In genomic region chrX:38455474-38455873, GRCm38 (mm10) we compare ENCODE assay signal across 8 mouse cellular contexts. TPM values are rescaled to one million over a fixed set of nuclear protein-coding genes. Genes with fewer than 3 reads are reported as not detected.
DNase-seq lines count a peak whose midpoint lies in the region; ATAC-seq and TF ChIP-seq lines count a peak whose summit lies in the region.

No protein-coding gene starts in this region.

- H3K9me3 ChIP-seq in lung, embryonic 15.5 days, result no peaks in the 10 kb centered on the region
- H3K9me3 ChIP-seq in limb, embryonic 13.5 days, result no peaks in the 10 kb centered on the region

- ATAC-seq in lung, embryonic 15.5 days (ENCODE audit: borderline replicate concordance, extremely low read depth, low FRiP score, low TSS enrichment), result peak; percentile 7; the same call in 1 of the 2 replicates
- 0 out of 2 replicates have a peak, but pooled peaks have one; percentile 37 for ATAC-seq in limb, embryonic 13.5 days (ENCODE audit: low FRiP score, low read depth)

- WGBS in lung, embryonic 15.5 days, result 9% methylated on average over 7 of the region's 7 CpGs
- 22% methylated on average over 7 of the region's 7 CpGs for WGBS in limb, embryonic 13.5 days
- 21% methylated on average over 7 of the region's 7 CpGs for WGBS in olfactory bulb, adult 2 months

- no peak for TF ChIP-seq CTCF in embryonic fibroblast, embryonic 13.5 days (IDR thresholded peaks at IDR 0.05; ENCODE audit: borderline replicate concordance, insufficient read depth, low read length)
- TF ChIP-seq CTCF in olfactory bulb, adult 2 months (IDR thresholded peaks at IDR 0.05; ENCODE audit: insufficient read depth, low read depth, low read length), result no peak

- peaks cover 7% of the 10 kb centered on the region; the same call in 1 of the 2 replicates for H3K36me3 ChIP-seq in lung, embryonic 15.5 days
- peaks cover 13% of the 10 kb centered on the region; the same call in 1 of the 2 replicates for H3K36me3 ChIP-seq in limb, embryonic 13.5 days

- peak overlapping the region; percentile 85 for H3K27ac ChIP-seq in lung, embryonic 15.5 days
- H3K27ac ChIP-seq in embryonic fibroblast, embryonic 13.5 days (ENCODE audit: insufficient read depth, low read length), result no peak overlapping the region; the same call in 1 of the 2 replicates
- H3K27ac ChIP-seq in limb, embryonic 13.5 days, result no peak overlapping the region
- no peak overlapping the region for H3K27ac ChIP-seq in olfactory bulb, adult 2 months (ENCODE audit: insufficient read depth, low read depth, low read length)

- H3K27me3 ChIP-seq in lung, embryonic 15.5 days, result no peaks in the 10 kb centered on the region
- H3K27me3 ChIP-seq in limb, embryonic 13.5 days, result no peaks in the 10 kb centered on the region

- H3K4me3 ChIP-seq in lung, embryonic 15.5 days, result peak overlapping the region; percentile 58
- peak overlapping the region; percentile 87 for H3K4me3 ChIP-seq in embryonic fibroblast, embryonic 13.5 days (ENCODE audit: insufficient read depth, low read length)
- H3K4me3 ChIP-seq in limb, embryonic 13.5 days, result peak overlapping the region; percentile 60
- H3K4me3 ChIP-seq in olfactory bulb, adult 2 months (ENCODE audit: insufficient read depth, low read depth, low read length), result peak overlapping the region; percentile 51

- no peak for TF ChIP-seq POLR2A in embryonic fibroblast, embryonic 13.5 days (IDR thresholded peaks at IDR 0.05; ENCODE audit: low read depth, low read length)
- no peak for TF ChIP-seq POLR2A in olfactory bulb, adult 2 months (IDR thresholded peaks at IDR 0.05; ENCODE audit: insufficient read depth, low read depth, low read length)

- no peaks in the 10 kb centered on the region for H3K4me1 ChIP-seq in lung, embryonic 15.5 days
- peaks cover 2% of the 10 kb centered on the region for H3K4me1 ChIP-seq in embryonic fibroblast, embryonic 13.5 days (ENCODE audit: control insufficient read depth, insufficient read depth, low read length)
- H3K4me1 ChIP-seq in limb, embryonic 13.5 days, result peaks cover 5% of the 10 kb centered on the region; the same call in 1 of the 2 replicates
- no peaks in the 10 kb centered on the region for H3K4me1 ChIP-seq in olfactory bulb, adult 2 months (ENCODE audit: control insufficient read depth, insufficient read depth, low read length)

- peak overlapping the region; percentile 56 for H3K9ac ChIP-seq in lung, embryonic 15.5 days
- H3K9ac ChIP-seq in limb, embryonic 13.5 days, result peak overlapping the region; percentile 73

- H3K4me2 ChIP-seq in lung, embryonic 15.5 days, result peak overlapping the region; percentile 51
- H3K4me2 ChIP-seq in limb, embryonic 13.5 days (replicated peaks), result peak overlapping the region; percentile 63

- no peak for DNase-seq in lung, postnatal 4 days
- no peak for DNase-seq in cerebellum, adult 8-10 months
- no peak for DNase-seq in cerebellum, postnatal 36 days
- DNase-seq in gastrocnemius, postnatal 10 days, result no peak

RNA-seq across cellular contexts. Expression of gene Lamp2, which starts 0.8 kb away (rescaled TPM):
- 127 and 137 TPM in 2 replicates for polyA plus RNA-seq in lung, embryonic 15.5 days (2015; fragmentation: Nextera tagmentation; extraction: Ambion mirVana)
- 485 and 547 TPM in 2 replicates for polyA plus RNA-seq in embryonic fibroblast, embryonic 13.5 days (2011; ENCODE audit: insufficient read length, low read depth, missing spikeins)
- 109 and 115 TPM in 2 replicates for polyA plus RNA-seq in limb, embryonic 13.5 days (2015; fragmentation: Nextera tagmentation; extraction: Ambion mirVana)
- polyA plus RNA-seq in olfactory bulb, adult 2 months (2012; ENCODE audit: insufficient read depth, insufficient read length, low replicate concordance, missing spikeins), result not detected in 2 replicates
- 10 to 100 TPM; 92.1 to 97.4 TPM for total RNA-seq in gastrocnemius, postnatal 10 days (2021)
